Mouse (Mus musculus) heart, embryonic 13.5 days (tissue): ENCODE measurements at regions not wholly inside any gene's neighbourhood (a gene's known extent, or its start where the extent isn't known, plus 50 kb on each side); places are given as distances from the start of the nearest gene placed in this dataset.

Source experiments
- ATAC-seq: fragments of 200-750 bp; cut with Nextera tagmentation; 2 replicates; pipeline ENCODE4 v1.8.0; 2017; ENCODE audit warnings: moderate TSS enrichment; ENCODE audit not compliant: insufficient number of reproducible peaks, low FRiP score, low TSS enrichment; ENCODE audit errors: extremely low read depth
- H3K27ac ChIP-seq: fragments of 300-500 bp; sonication (generic); replicated peaks from 2 replicates; pipeline ENCODE4 v1.5.1; 2015; ENCODE audit warnings: moderate library complexity, mild to moderate bottlenecking, inconsistent platforms
- H3K27me3 ChIP-seq: fragments of 300-500 bp; sonication (generic); replicated peaks from 2 replicates; pipeline ENCODE4 v1.6.1; 2015; ENCODE audit warnings: mild to moderate bottlenecking, inconsistent platforms
- H3K36me3 ChIP-seq: fragments of 300-500 bp; sonication (generic); 2 replicates; pipeline ENCODE4 v1.6.1; 2015; ENCODE audit warnings: mild to moderate bottlenecking, inconsistent platforms
- H3K4me1 ChIP-seq: fragments of 300-500 bp; sonication (generic); 2 replicates; pipeline ENCODE4 v1.6.1; 2015; ENCODE audit warnings: inconsistent platforms
- H3K4me2 ChIP-seq: fragments of 300-500 bp; sonication (generic); 2 replicates; pipeline ENCODE4 v1.6.1; 2015; ENCODE audit warnings: inconsistent platforms, mild to moderate bottlenecking, moderate library complexity
- H3K4me3 ChIP-seq: fragments of 300-500 bp; sonication (generic); 2 replicates; pipeline ENCODE4 v1.5.1; 2015; ENCODE audit warnings: moderate library complexity, mild to moderate bottlenecking, inconsistent platforms
- H3K9ac ChIP-seq: fragments of 300-500 bp; sonication (generic); 2 replicates; pipeline ENCODE4 v1.6.1; 2015; ENCODE audit warnings: inconsistent platforms, mild to moderate bottlenecking, moderate library complexity
- H3K9me3 ChIP-seq: fragments of 300-500 bp; sonication (generic); 2 replicates; pipeline ENCODE4 v1.6.1; 2016; ENCODE audit warnings: inconsistent platforms
- WGBS: fragments of 180-500 bp; shearing (Covaris S2); methylation state at CpG from one replicate; pipeline ENCODE4 v1.1.7; 2015; ENCODE audit warnings: mixed read lengths; 5-methylcytosine and 5-hydroxymethylcytosine counted together

GRCm38 (mm10) chr19:27563592-27563991 lies 134.0 kb upstream of the Pum3 start:
- H3K4me1 ChIP-seq, result no peaks in the 10 kb centered on the region
- WGBS, result 58% methylated on average over 9 of the region's 9 CpGs
- no peaks in the 10 kb centered on the region for H3K27me3 ChIP-seq
- ATAC-seq, result no peak
- no peak overlapping the region for H3K4me2 ChIP-seq
- no peak overlapping the region for H3K4me3 ChIP-seq
- no peak overlapping the region for H3K27ac ChIP-seq
- no peaks in the 10 kb centered on the region for H3K9me3 ChIP-seq
- H3K36me3 ChIP-seq, result no peaks in the 10 kb centered on the region
- no peak overlapping the region for H3K9ac ChIP-seq

GRCm38 (mm10) chr19:27558199-27558598 lies 128.6 kb upstream of the Pum3 start:
- H3K4me2 ChIP-seq, result no peak overlapping the region
- no peaks in the 10 kb centered on the region for H3K36me3 ChIP-seq
- no peak overlapping the region for H3K4me3 ChIP-seq
- no peaks in the 10 kb centered on the region for H3K27me3 ChIP-seq
- WGBS, result 23% methylated on average over 3 of the region's 3 CpGs
- H3K9me3 ChIP-seq, result no peaks in the 10 kb centered on the region
- H3K27ac ChIP-seq, result no peak overlapping the region
- ATAC-seq, result no peak
- H3K9ac ChIP-seq, result no peak overlapping the region
- H3K4me1 ChIP-seq, result no peaks in the 10 kb centered on the region

- H3K4me2 ChIP-seq, result no peak overlapping the region
- H3K27ac ChIP-seq, result no peak overlapping the region
- WGBS, result 78% methylated on average over 4 of the region's 4 CpGs
- H3K36me3 ChIP-seq, result no peaks in the 10 kb centered on the region
- no peak overlapping the region for H3K9ac ChIP-seq
- H3K27me3 ChIP-seq, result no peaks in the 10 kb centered on the region
- H3K4me3 ChIP-seq, result no peak overlapping the region
- H3K4me1 ChIP-seq, result no peaks in the 10 kb centered on the region
- ATAC-seq, result no peak
- no peaks in the 10 kb centered on the region for H3K9me3 ChIP-seq
Measured at GRCm38 (mm10) chr19:27556697-27557096, 127.1 kb upstream of the Pum3 start.

DNA sequence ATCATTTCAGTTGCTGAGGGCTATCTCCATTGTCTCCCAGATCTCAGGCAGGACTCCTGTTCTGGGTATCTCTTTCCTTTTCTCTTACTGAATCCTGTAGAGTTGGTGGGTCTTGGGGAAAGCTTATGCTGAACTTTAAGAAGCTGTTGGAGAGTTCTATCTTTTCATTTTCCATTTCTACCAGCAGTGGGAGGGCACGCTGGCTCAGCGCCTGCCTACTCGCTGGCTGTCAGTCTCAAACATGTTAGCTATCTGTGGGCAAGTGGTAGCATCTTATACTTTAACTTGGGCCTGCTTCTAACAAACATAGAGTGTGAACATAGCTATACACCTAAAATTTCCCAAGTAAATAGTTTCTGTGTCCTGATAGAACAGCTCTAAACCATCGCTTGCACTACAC lies 125.2 kb upstream of the Pum3 start:
- Histone ChIP-seq H3K27ac (no peak overlapping the region), H3K4me2 (no peak overlapping the region), H3K9me3 (no peaks in the 10 kb centered on the region), H3K4me3 (no peak overlapping the region), H3K4me1 (no peaks in the 10 kb centered on the region), H3K27me3 (no peaks in the 10 kb centered on the region), H3K9ac (no peak overlapping the region), H3K36me3 (no peaks in the 10 kb centered on the region)
- ATAC-seq, result no peak
- 83% methylated on average over 4 of the region's 4 CpGs for WGBS

- 65% methylated on average over 11 of the region's 11 CpGs for WGBS
- no peaks in the 10 kb centered on the region for H3K4me1 ChIP-seq
- no peak for ATAC-seq
Measured at GRCm38 (mm10) chr19:27553266-27553665, 123.6 kb upstream of the Pum3 start.

DNA sequence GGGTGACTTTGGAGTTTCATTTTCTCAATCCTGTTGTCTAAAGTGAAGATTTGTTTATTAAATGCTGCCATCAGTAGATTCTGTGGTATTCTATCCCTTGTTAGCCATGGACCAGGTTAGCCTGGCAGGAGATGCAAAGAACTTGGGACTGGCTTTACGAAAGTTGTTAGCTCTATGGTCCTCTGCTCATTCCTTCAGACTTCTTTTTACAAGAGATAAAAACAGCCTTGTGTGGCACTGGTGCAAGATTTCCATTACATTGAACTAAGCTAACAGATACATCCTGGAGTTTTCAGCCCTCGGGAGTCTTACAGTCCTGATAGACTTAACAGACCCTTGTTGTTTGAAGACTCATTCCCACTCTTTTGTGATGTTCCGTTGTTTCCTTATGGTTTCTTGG lies 108.1 kb upstream of the Pum3 start:
- ATAC-seq, result no peak
- 63% methylated on average over 3 of the region's 3 CpGs for WGBS
- Histone ChIP-seq H3K4me2 (no peak overlapping the region), H3K27me3 (no peaks in the 10 kb centered on the region), H3K9ac (no peak overlapping the region), H3K36me3 (no peaks in the 10 kb centered on the region), H3K4me1 (no peaks in the 10 kb centered on the region), H3K4me3 (no peak overlapping the region), H3K9me3 (no peaks in the 10 kb centered on the region), H3K27ac (no peak overlapping the region)

More at GRCm38 (mm10) chr19:27553266-27553665, 123.6 kb upstream of the Pum3 start:
- H3K27me3 ChIP-seq, result no peaks in the 10 kb centered on the region
- no peak overlapping the region for H3K9ac ChIP-seq
- no peak overlapping the region for H3K4me2 ChIP-seq
- no peak overlapping the region for H3K27ac ChIP-seq
- no peak overlapping the region for H3K4me3 ChIP-seq
- H3K9me3 ChIP-seq, result no peaks in the 10 kb centered on the region
- H3K36me3 ChIP-seq, result no peaks in the 10 kb centered on the region

DNA sequence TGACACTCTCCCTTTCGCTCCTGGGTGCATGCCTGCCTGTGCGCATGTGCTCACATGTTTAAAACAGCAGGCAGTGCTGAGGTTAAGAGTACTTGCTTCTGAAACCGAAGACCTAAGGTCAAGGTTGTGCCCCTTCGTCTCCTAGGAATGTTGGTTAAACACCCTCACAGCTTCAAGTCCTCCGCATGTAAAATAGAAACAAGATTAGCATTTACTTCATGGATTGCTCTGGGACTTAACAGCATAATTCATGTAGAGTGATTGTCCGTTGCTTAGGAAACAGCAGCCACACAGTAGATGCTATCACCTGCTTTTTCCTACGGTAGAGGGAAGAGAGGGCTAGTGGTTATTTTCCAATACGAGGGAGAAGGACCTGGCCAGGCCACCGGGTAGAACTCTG lies 107.4 kb upstream of the Pum3 start:
- 69% methylated on average over 9 of the region's 9 CpGs for WGBS
- H3K4me2 ChIP-seq, result no peak overlapping the region
- no peaks in the 10 kb centered on the region for H3K27me3 ChIP-seq
- H3K36me3 ChIP-seq, result no peaks in the 10 kb centered on the region
- H3K4me3 ChIP-seq, result no peak overlapping the region
- no peak overlapping the region for H3K27ac ChIP-seq
- no peak overlapping the region for H3K9ac ChIP-seq
- ATAC-seq, result no peak
- H3K9me3 ChIP-seq, result no peaks in the 10 kb centered on the region
- H3K4me1 ChIP-seq, result no peaks in the 10 kb centered on the region

GRCm38 (mm10) chr19:27527940-27528558 lies 98.4 kb upstream of the Pum3 start:
- WGBS, result 73% methylated on average over 6 of the region's 6 CpGs
- Histone ChIP-seq H3K9ac (no peak overlapping the region), H3K4me2 (no peak overlapping the region), H3K27me3 (no peaks in the 10 kb centered on the region), H3K9me3 (no peaks in the 10 kb centered on the region), H3K36me3 (no peaks in the 10 kb centered on the region), H3K4me3 (no peak overlapping the region), H3K4me1 (peaks cover 5% of the 10 kb centered on the region; the same call in 1 of the 2 replicates), H3K27ac (no peak overlapping the region)
- no peak for ATAC-seq

DNA sequence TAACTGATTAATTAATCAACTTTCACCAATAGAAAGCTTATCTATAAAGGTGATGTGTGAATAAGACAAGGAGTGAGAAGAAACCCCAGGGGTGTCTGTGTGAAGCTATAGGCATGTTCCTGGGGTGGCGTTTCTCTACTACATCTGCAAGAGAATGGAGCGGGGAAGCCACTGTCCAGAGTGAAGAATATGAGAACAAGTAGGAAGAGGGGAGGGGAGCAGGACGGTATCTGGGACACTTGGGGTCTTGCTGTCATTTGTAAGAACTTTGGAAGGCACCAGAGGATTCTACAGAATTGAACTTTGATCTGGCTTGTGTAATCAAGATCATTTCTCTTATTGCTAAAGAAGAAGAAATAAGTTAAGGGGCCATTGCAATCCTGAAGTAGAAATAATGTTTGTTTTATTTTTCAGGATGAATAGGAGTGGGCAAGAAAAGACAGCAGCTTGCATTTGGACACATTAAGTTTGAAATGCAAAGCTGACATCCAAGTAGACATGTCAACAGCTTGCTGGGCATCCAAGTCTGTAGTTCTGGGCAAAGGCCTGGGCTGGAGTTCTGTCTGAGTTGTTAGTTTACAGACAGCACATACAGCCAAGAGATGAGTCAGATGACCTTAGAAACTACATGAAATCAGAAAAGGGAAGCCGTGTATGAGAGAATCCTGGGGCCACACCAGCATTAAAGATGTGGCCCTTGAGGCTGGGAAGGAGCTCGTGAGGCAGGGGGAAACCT lies 89.9 kb upstream of the Pum3 start:
- H3K4me1 ChIP-seq, result peaks cover 5% of the 10 kb centered on the region; the same call in 1 of the 2 replicates
- H3K27me3 ChIP-seq, result no peaks in the 10 kb centered on the region
- ATAC-seq, result no peak
- WGBS, result 76% methylated on average over 5 of the region's 5 CpGs
- no peak overlapping the region for H3K9ac ChIP-seq
- H3K4me2 ChIP-seq, result no peak overlapping the region
- no peaks in the 10 kb centered on the region for H3K36me3 ChIP-seq
- no peak overlapping the region for H3K27ac ChIP-seq
- no peak overlapping the region for H3K4me3 ChIP-seq
- no peaks in the 10 kb centered on the region for H3K9me3 ChIP-seq

DNA sequence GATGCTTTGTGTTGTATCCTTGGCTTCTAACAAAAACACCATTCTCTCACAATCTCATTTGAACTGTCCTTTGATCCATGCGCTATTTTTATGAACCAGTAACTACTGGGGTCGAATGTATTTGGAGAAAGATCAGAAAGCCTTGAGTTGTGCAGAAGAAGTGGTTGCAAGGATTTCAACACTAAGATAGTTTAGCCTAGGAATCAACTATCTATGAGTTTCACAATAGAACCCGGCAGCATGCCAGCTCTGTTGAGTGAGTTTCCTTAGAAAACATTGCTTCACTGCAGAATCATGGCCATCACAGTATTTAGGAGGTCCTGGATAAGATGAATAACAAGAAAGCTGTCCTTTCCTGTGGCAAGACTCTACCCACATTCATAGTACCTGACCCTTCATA lies 84.6 kb upstream of the Pum3 start:
- Histone ChIP-seq H3K27me3 (no peaks in the 10 kb centered on the region), H3K4me1 (no peaks in the 10 kb centered on the region)
- ATAC-seq, result no peak

DNA sequence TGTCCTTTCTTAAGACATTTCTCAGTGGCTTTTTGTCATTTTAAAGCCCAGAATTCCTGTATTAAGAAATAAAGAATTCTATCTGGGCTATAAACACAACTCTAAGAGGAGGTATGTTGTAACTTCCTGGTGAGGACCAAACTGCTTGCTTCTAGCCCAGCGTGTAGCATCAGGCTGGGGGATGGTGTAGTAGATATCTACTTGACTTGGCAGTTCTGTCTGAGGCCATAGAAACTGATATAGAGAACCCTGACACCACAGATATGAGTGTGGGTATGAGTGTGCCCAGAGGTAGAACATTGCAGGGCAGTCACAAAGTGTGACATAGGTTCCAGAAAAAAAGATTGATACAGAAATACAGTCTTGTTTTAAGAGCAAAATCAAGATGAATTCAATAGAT lies 83.9 kb upstream of the Pum3 start:
- no peaks in the 10 kb centered on the region for H3K27me3 ChIP-seq
- no peaks in the 10 kb centered on the region for H3K4me1 ChIP-seq
- no peak overlapping the region for H3K27ac ChIP-seq
- no peak overlapping the region for H3K4me2 ChIP-seq
- no peaks in the 10 kb centered on the region for H3K9me3 ChIP-seq
- H3K9ac ChIP-seq, result no peak overlapping the region
- 65% methylated on average over 1 of the region's 1 CpGs for WGBS
- no peaks in the 10 kb centered on the region for H3K36me3 ChIP-seq
- ATAC-seq, result no peak
- no peak overlapping the region for H3K4me3 ChIP-seq

More for the DNA sequence above, 84.6 kb upstream of the Pum3 start:
- Histone ChIP-seq H3K9me3 (no peaks in the 10 kb centered on the region), H3K4me2 (no peak overlapping the region), H3K27ac (no peak overlapping the region), H3K4me3 (no peak overlapping the region), H3K9ac (no peak overlapping the region), H3K36me3 (no peaks in the 10 kb centered on the region)
- WGBS, result 64% methylated on average over 3 of the region's 3 CpGs

DNA sequence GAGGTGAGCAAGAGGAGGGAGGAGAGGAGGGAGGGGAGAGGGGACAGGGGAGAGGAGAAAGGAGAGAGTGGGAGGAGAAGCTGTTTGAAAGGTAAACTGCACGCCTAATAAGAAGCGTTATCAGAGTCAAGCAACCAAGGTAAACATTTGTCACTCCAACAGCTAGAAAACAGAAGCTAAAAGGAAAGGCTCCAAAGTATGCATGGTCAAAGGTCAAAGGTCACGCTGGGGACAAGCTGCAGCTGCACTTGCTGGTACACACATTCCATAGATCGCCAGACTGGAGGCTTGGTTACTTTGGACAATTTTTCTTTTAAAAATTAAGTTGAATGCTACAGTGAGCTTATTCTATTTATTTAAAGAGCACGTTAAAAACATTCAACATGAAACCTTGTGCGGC lies 81.7 kb upstream of the Pum3 start:
- no peaks in the 10 kb centered on the region for H3K9me3 ChIP-seq
- no peak overlapping the region for H3K27ac ChIP-seq
- no peaks in the 10 kb centered on the region for H3K36me3 ChIP-seq
- no peaks in the 10 kb centered on the region for H3K27me3 ChIP-seq
- no peak overlapping the region for H3K4me2 ChIP-seq
- no peak overlapping the region for H3K4me3 ChIP-seq
- H3K4me1 ChIP-seq, result no peaks in the 10 kb centered on the region
- 36% methylated on average over 6 of the region's 6 CpGs for WGBS
- ATAC-seq, result no peak
- no peak overlapping the region for H3K9ac ChIP-seq
